Mouse (Mus musculus) neutrophil, adult 5-6 weeks (primary cell): Measurements from ENCODE around the gene Olfr2. TPM values are rescaled to one million over a fixed set of nuclear protein-coding genes. Genes with fewer than 3 reads are reported as not detected.
"Not testable (repeated sequence)": the region's sequence is repeated elsewhere in the genome, so short reads cannot be mapped to it uniquely, and the experiment has no call there.

ENCODE experiments used
- ATAC-seq: fragments of 151-379, 151-347 bp; 2 replicates; pipeline ENCODE4 v1.8.0; 2017; ENCODE audit warnings: mild to moderate bottlenecking, moderate TSS enrichment; ENCODE audit not compliant: insufficient number of reproducible peaks, poor library complexity, low FRiP score, severe bottlenecking; ENCODE audit errors: extremely low read depth
- total RNA-seq: library from RNA; stranded (forward); fragments of 200-1000 nt; gene quantifications from 2 replicates; pipeline ENCODE4 v1.2.3, GENCODE M21; 2017

Olfr2 gene
- not detected in 2 replicates for total RNA-seq

DNA sequence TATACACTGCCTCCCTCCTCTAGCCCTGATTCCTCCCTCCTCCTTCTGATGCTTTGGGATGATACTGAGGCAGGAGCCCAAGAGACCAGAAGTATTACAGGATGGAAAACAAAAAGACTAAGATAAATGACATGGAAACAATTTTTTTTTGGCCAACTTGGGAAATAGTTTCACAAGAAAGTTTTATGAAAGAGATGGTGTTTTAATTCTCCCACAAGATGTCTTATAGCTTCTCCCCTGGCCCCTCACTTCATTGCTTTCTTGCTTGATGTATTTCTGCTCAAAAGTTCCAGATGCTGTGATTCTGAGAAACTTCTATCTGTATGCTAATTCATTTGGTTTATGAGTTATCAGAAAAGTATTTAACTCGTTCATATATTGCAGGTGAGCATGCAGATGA is at the start of gene Olfr2:
Olfr2 (minus strand) TSS at position 101 of the 400 bp plus-strand sequence.
- no peak for ATAC-seq

DNA sequence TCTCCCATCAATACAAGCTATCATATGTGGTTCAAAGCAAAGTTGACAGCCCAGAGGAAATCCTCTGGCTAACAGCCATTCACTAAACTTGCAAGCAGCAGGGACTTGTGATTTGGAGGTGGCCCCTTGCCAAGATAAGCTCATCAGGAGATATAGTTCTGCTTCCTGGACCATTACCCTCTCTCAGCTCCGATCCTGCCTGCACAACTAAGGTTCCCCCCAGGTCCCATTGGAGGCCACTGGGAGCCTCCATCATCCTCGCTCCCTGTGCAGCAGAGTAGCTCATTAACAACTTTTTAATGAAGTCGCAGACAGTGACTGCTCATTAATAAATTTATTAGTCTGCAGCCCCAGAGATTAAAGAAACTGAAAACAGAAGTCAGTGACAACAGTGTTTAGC is 41.7 kb upstream of the Olfr2 start:
- ATAC-seq, result no peak

DNA sequence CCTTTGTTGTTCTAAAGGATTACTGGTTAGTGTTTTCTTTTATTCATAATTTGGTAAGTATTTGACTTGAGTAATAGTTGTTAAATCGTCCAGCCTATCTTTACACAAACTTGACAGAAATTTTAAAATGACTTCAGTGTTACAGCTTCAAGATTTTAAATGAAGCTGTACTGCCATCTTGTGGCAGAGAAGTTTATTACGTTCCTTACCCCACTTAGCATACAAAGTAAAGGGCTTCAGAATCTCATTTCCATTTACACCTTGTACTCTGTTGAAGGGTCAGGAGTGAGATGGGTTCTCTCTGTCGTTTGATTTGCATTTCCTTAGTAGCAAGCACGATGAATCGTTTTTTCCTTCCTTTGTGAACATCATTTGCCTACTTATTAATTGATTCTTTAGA is 40.0 kb upstream of the Olfr2 start:
- ATAC-seq, result peak; percentile 64; the same call in 1 of the 2 replicates

DNA sequence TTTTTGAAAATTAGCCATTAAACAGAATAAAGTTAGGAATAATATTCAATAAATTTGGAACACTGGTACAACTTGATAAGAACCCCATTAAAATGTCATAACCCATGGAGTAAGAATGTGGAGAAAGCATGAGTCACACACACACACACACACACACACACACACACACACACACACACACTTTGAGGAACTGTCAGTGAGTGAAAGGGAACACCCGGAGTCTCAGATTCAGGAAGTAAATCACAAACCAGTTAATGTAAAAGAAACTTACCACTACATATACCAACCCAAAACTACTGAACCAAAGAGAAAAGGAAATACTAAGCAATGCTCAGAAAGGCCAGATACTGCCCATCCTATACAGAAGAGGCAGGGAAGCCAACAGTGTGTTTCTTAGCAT is 38.5 kb upstream of the Olfr2 start:
- ATAC-seq, result no peak

DNA sequence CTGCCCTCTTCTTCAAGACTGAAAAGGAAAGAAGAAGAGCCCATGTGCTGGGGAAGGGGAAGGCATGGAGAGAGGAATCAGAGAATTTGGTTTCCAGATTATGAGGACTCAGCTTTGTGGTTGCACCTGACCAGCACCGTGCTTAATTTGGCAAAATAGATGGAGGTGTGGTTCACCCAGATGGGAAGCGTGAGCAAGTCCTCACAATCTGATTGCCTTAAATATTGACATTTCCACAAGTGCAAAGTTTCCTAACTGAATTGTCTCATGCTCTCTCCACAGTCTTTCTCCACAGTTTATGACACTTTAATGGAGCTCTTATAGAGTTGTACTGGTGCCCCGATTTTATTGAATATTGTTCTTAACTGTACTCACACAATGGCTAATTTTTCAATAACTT is 37.3 kb upstream of the Olfr2 start:
- ATAC-seq, result no peak

DNA sequence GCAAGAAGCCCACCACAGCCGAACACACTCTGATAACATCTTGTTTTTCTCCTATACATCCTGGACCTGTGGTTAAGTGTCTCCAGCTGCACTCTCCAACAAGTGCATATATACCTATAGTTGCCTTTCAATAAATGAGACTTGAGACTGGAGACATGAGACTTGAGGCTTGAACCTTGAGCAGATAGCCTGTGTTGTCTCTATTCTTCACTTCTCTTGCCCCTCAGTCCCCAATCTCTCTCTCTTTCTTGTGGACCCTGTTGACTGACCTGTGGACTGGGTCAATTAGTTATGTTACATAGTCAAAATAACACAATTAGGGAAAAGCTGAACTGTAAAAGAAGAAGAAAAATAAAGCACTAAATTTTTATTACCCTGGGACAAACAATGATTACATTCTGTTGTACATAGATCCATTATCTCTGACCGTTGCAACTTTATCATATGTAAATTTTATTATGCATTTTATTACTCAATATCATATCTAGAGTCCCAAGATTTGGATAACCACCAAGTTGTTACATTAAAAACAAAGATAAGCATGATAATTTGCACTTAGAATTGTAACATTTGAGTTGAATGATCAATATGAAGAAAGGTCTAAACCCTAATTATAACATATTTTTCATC is 34.2 kb upstream of the Olfr2 start:
- no peak for ATAC-seq

DNA sequence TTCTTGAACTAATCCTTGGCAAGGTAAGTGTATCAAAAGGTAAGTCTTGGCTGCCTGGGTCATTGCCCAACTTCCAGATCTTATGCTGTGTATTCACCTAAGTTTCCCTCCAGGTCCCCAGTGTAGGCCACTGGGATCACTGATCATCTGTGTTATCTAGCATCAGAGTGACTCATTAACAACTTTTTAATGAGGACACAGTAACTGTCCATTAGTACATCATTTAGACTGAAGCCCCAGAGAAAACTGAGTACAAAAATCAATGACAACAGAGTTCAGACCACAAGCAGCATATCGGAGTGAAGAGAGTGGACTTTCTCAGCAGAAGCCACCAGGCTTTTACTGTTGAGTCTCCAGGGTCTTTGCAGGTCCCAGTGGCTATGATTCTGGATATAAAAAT is 25.0 kb upstream of the Olfr2 start, which contains the start of gene Olfr713:
Olfr713 (plus strand) TSS at position 301 of the 400 bp plus-strand sequence.
- ATAC-seq, result no peak

DNA sequence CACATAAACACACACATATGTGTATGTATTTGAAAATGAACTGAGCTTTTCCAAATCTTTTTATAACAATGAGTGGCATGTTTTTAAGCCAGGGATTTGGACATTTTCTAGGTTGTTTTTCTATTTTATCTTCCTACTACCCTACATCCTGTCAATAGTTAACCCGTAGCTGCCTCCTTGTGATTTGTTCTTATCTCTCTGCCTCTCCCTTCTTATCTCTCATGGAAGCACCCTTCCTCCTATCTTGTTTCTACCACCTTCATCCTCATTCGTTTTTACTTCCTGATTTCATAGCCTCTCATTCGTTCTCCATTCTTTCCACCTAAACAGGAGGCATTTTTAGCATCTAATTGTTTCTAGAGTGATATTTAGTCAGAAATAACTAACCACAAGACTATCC is 1.7 kb downstream of the Olfr2 start:
- no peak for ATAC-seq

DNA sequence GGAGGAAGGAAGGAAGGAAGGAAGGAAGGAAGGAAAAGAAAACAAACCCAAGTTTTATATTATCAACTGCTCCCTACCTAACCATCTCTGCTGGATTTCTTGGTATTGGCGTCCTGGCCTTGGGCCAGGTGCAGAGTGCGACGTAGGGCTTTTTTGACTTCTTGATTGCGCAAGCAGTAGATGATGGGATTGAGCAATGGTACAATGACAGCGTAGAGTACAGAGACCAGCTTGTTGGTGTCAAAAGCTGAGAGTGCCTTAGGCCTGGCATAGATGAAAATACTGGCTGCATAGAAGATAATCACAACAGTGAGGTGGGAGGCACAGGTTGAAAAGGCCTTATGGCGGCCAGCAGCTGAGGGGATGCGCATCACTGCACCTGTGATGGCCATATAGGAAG is 5.1 kb downstream of the Olfr2 start:
- no peak for ATAC-seq

DNA sequence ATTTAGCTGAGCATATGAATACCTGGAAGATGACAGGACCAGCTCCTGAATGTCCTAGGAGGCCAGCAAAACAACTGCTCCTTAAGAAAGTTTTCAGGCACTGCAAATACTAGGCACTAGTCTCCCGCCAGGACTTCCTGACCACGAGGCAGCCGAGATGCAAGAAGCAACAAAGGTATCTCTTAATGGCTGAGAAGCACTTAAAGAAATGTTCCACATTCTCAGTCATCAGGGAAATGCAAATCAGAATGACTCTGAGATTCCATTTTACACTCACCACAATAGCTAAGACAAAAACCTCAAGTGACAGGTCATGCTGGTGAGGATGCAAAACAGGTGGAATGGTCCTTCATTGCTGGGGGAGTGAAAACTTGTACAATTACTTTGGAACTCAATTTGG is 20.6 kb downstream of the Olfr2 start:
- ATAC-seq, result no peak

DNA sequence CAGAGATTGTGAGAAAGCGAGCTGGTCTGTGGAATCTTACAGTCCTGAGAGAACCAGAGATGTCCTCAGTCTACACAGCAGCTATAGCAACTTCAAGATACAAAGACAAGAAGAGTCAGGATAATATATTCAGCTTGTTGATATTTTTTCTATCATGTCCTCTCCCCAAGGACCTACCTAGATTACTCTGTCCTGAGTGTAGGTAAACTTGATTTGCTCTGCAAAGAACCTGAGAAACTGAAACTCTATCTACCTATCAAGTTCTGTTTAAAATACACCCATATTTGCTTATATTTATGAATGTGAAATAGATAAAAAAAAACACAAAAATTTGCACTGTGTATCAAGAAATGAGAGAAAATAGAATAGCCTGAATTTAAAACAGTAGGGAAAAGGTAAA is 30.5 kb downstream of the Olfr2 start, which contains the start of gene Olfr711:
Olfr711 (minus strand) TSS at position 101 of the 400 bp plus-strand sequence.
- ATAC-seq, result no peak

DNA sequence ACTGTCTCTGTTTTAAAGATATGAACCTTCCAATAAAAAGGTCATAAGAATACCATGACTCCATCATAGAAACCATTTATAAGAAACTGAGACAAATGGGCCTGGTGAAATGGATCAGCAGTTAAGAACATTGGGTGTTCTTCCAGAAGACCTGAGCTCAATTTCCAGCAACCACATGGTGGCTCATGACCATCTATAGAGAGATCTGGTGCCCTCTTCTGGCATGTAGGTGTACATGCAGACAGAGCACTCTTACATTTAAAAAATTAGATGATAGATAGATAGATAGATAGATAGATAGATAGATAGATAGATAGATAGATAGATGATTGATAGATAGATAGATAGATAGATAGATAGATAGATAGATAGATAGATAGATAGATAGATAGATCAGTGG is 38.4 kb downstream of the Olfr2 start:
- not testable (repeated sequence) for ATAC-seq

DNA sequence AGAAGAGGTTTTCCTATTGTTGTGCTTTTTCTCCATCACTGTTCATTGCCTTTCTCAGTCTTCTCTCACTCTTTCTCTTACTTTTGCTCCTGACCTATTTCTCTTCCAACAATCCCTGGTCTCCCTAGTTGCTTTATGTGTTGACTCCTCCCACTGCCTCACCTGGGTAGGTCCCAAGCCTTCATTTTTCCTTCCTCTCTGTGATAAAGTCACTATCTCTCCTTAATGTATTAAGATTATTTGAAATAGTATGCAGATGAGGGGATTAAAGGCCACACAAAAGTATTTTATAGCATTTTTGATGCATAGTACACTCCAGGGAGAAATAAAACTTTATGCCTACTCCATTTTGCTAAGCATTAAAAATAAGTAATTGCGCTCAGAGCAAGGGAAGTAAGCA is 42.0 kb downstream of the Olfr2 start, which contains the start of gene Olfr6:
Olfr6 (minus strand) TSS at position 101 of the 400 bp plus-strand sequence.
- no peak for ATAC-seq

DNA sequence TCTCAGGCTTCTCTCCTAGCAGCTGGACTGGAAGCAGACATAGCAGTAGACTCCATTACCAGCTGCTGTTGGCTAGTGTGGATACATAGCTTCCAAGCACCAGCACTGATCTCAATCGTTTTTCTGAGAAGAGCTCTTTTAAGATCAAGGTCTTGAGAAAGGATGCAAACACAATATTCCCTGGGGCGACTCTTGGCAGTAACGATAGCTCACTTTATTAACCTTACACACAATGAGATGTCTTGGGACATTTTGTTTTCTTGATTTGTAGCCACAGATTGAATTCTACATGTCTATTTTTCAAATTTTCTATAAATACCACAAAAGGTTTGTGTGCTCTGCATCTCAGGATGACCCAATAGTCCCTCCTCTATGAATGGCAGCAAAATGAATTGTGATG is 57.7 kb downstream of the Olfr2 start, which contains the start of gene Olfr710:
Olfr710 (minus strand) TSS at position 101 of the 400 bp plus-strand sequence.
- no peak for ATAC-seq

Other genes starting within 250 kb of the Olfr2 start
- 0.12 TPM in 1 of 2 replicates, not detected in the other for gene Olfr699, start 212.9 kb downstream of the Olfr2 start, total RNA-seq
- not detected in 2 replicates for gene Olfr700, start 197.2 kb downstream of the Olfr2 start, total RNA-seq
- not detected in 2 replicates for gene Olfr701, start 191.9 kb downstream of the Olfr2 start, total RNA-seq
- gene Olfr702, start 172.2 kb downstream of the Olfr2 start, total RNA-seq, result not detected in 2 replicates
- not detected in 2 replicates for gene Olfr703, start 162.7 kb downstream of the Olfr2 start, total RNA-seq
- not detected in 2 replicates for gene Olfr704, start 142.9 kb downstream of the Olfr2 start, total RNA-seq
- not detected in 2 replicates for gene Olfr705, start 129.2 kb downstream of the Olfr2 start, total RNA-seq
- gene Olfr706, start 117.9 kb downstream of the Olfr2 start, total RNA-seq, result not detected in 2 replicates
- not detected in 2 replicates for gene Olfr707, start 104.8 kb downstream of the Olfr2 start, total RNA-seq
- not detected in 2 replicates for gene Olfr1532-ps1, start 98.1 kb downstream of the Olfr2 start, total RNA-seq
- gene Olfr709-ps1, start 73.9 kb downstream of the Olfr2 start, total RNA-seq, result not detected in 2 replicates
- gene Olfr710, start 57.8 kb downstream of the Olfr2 start, total RNA-seq, result not detected in 2 replicates
- gene Olfr6, start 42.1 kb downstream of the Olfr2 start, total RNA-seq, result under 0.01 and 0.12 TPM in 2 replicates
- gene Olfr711, start 30.6 kb downstream of the Olfr2 start, total RNA-seq, result 0.23 TPM in 1 of 2 replicates, not detected in the other
- gene Olfr713, start 25.1 kb upstream of the Olfr2 start, total RNA-seq, result 0.23 TPM in 1 of 2 replicates, not detected in the other
- gene Olfr714, start 64.9 kb upstream of the Olfr2 start, total RNA-seq, result 0.12 TPM in 1 of 2 replicates, not detected in the other
- gene Olfr17, start 87.1 kb upstream of the Olfr2 start, total RNA-seq, result not detected in 2 replicates
- not detected in 2 replicates for gene Olfr715b, start 104.3 kb upstream of the Olfr2 start, total RNA-seq
- gene Olfr715, start 125.0 kb upstream of the Olfr2 start, total RNA-seq, result not detected in 2 replicates
- 0.74 TPM in 1 of 2 replicates, not detected in the other for gene Olfr716, start 132.3 kb upstream of the Olfr2 start, total RNA-seq
- gene Nlrp14, start 160.9 kb upstream of the Olfr2 start, total RNA-seq, result not detected in 2 replicates
- not detected in 2 replicates for gene Rbmxl2, start 203.4 kb upstream of the Olfr2 start, total RNA-seq